Mouse (Mus musculus): Measurements from ENCODE around the gene Msi2. TPM values are rescaled to one million over a fixed set of nuclear protein-coding genes. Genes with fewer than 3 reads are reported as not detected.

Msi2 gene
- polyA plus RNA-seq, 1 experiment from 2014 or later, result 41.0 TPM

GRCm38 (mm10) chr11:88590647-88591046 is 127.7 kb downstream of the Msi2 start:
- ATAC-seq (ENCODE audit: low FRiP score), result no peak
- 0 out of 2 replicates have a peak overlapping the region, but pooled peaks have one; percentile 6 for H3K27ac ChIP-seq
- H3K9me3 ChIP-seq, result no peaks in the 10 kb centered on the region
- H3K9ac ChIP-seq, result no peak overlapping the region
- no peak overlapping the region for H3K4me3 ChIP-seq
- H3K36me3 ChIP-seq, result peaks cover 6% of the 10 kb centered on the region; the same call in 1 of the 2 replicates
- H3K27me3 ChIP-seq, result no peaks in the 10 kb centered on the region
- WGBS, result 79% methylated on average over 5 of the region's 5 CpGs
- no peak overlapping the region for H3K4me2 ChIP-seq
- peaks cover 92% of the 10 kb centered on the region for H3K4me1 ChIP-seq (replicated peaks)

GRCm38 (mm10) chr11:88589641-88590040 is 128.7 kb downstream of the Msi2 start:
- H3K27ac ChIP-seq, result peak overlapping the region; percentile 92
- no peak overlapping the region for H3K4me3 ChIP-seq
- peaks cover 6% of the 10 kb centered on the region; the same call in 1 of the 2 replicates for H3K36me3 ChIP-seq
- no peaks in the 10 kb centered on the region for H3K9me3 ChIP-seq
- no peaks in the 10 kb centered on the region for H3K27me3 ChIP-seq
- H3K4me2 ChIP-seq, result no peak overlapping the region
- peaks cover 92% of the 10 kb centered on the region for H3K4me1 ChIP-seq (replicated peaks)
- 59% methylated on average over 6 of the region's 6 CpGs for WGBS
- no peak overlapping the region for H3K9ac ChIP-seq
- ATAC-seq (ENCODE audit: low FRiP score), result no peak

DNA sequence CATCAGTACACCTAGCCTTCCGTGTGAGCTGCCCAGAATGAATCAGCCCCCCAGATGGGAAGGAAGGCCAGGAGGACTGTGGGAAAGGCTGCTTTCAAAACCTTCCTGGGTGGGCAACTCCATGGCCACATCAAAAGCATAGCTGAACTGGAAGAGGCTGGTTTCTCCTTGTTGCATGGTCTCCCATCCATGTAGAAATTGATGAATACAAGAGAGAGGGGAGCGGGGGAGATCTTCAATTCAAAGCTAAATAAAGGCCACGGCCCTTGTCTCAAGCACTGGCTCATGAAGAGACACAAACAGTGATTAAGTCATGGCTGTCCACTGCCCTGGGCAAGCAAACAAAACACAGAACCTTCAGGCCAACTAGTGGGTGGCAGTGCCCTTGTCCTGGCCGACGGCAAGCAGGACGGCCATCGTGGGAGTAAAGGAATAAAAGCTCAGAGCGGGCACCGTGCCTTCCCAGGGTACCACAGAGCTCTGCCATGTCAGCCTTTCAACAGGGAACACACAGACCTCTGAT is 129.6 kb downstream of the Msi2 start:
- Histone ChIP-seq H3K4me3 (no peak overlapping the region), H3K4me2 (no peak overlapping the region), H3K36me3 (peaks cover 6% of the 10 kb centered on the region; the same call in 1 of the 2 replicates), H3K9me3 (no peaks in the 10 kb centered on the region), H3K27ac (peak overlapping the region; percentile 92), H3K4me1 (replicated peaks) (peaks cover 93% of the 10 kb centered on the region), H3K27me3 (no peaks in the 10 kb centered on the region), H3K9ac (peak overlapping the region; percentile 43; the same call in 1 of the 2 replicates)
- ATAC-seq (ENCODE audit: low FRiP score), result no peak
- 22% methylated on average over 9 of the region's 9 CpGs for WGBS

DNA sequence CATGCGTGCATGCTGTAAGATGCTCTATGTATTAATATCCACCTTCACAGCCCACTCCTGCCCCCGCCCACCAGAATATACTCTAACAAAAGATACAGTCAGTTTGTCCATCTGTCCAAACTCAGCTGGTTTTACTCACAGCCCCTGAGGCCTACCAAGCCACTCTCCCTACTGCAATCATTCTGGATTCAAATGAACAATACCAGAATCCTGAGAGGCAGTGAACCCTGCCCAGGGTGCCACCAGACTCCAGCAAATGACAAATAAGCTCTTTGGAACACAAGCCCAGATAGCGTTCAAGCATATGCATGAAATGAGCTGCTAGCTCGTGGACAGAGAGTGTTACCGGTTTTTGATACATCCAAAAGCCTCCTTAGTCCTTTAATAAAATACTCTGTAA is 130.6 kb downstream of the Msi2 start:
- Histone ChIP-seq H3K9ac (peak overlapping the region; percentile 43), H3K9me3 (no peaks in the 10 kb centered on the region)
- 40% methylated on average over 5 of the region's 5 CpGs for WGBS

GRCm38 (mm10) chr11:88585880-88586279 is 132.4 kb downstream of the Msi2 start:
- peaks cover 100% of the 10 kb centered on the region for H3K4me1 ChIP-seq (replicated peaks)
- H3K4me3 ChIP-seq, result no peak overlapping the region
- WGBS, result 39% methylated on average over 2 of the region's 2 CpGs
- H3K27ac ChIP-seq, result peak overlapping the region; percentile 92
- H3K9ac ChIP-seq, result peak overlapping the region; percentile 62; the same call in 1 of the 2 replicates
- ATAC-seq (ENCODE audit: low FRiP score), result no peak
- H3K36me3 ChIP-seq, result peaks cover 6% of the 10 kb centered on the region; the same call in 1 of the 2 replicates
- no peaks in the 10 kb centered on the region for H3K27me3 ChIP-seq
- H3K4me2 ChIP-seq, result peak overlapping the region; percentile 26
- H3K9me3 ChIP-seq, result no peaks in the 10 kb centered on the region

More for the DNA sequence above, 130.6 kb downstream of the Msi2 start:
- peaks cover 94% of the 10 kb centered on the region for H3K4me1 ChIP-seq (replicated peaks)
- no peaks in the 10 kb centered on the region for H3K27me3 ChIP-seq
- ATAC-seq (ENCODE audit: low FRiP score), result no peak
- no peak overlapping the region for H3K4me3 ChIP-seq
- H3K4me2 ChIP-seq, result no peak overlapping the region
- peak overlapping the region; percentile 92 for H3K27ac ChIP-seq
- H3K36me3 ChIP-seq, result peaks cover 6% of the 10 kb centered on the region; the same call in 1 of the 2 replicates

GRCm38 (mm10) chr11:88585171-88585632 is 133.1 kb downstream of the Msi2 start:
- Histone ChIP-seq H3K9me3 (no peaks in the 10 kb centered on the region), H3K27me3 (no peaks in the 10 kb centered on the region), H3K4me1 (replicated peaks) (peaks cover 95% of the 10 kb centered on the region), H3K4me2 (peak overlapping the region; percentile 26), H3K36me3 (peaks cover 6% of the 10 kb centered on the region; the same call in 1 of the 2 replicates), H3K4me3 (no peak overlapping the region), H3K9ac (peak overlapping the region; percentile 62; the same call in 1 of the 2 replicates), H3K27ac (peak overlapping the region; percentile 92)
- peak; percentile 67 for ATAC-seq (ENCODE audit: low FRiP score)
- WGBS, result 11% methylated on average over 10 of the region's 10 CpGs

GRCm38 (mm10) chr11:88583866-88584265 is 134.4 kb downstream of the Msi2 start:
- H3K4me1 ChIP-seq (replicated peaks), result peaks cover 91% of the 10 kb centered on the region
- H3K27ac ChIP-seq, result peak overlapping the region; percentile 92
- H3K27me3 ChIP-seq, result no peaks in the 10 kb centered on the region
- no peak overlapping the region for H3K4me3 ChIP-seq
- no peaks in the 10 kb centered on the region for H3K9me3 ChIP-seq
- 5% methylated on average over 6 of the region's 6 CpGs for WGBS
- no peak for ATAC-seq (ENCODE audit: low FRiP score)
- H3K9ac ChIP-seq, result peak overlapping the region; percentile 64
- no peaks in the 10 kb centered on the region for H3K36me3 ChIP-seq
- H3K4me2 ChIP-seq, result no peak overlapping the region; the same call in 1 of the 2 replicates

- Histone ChIP-seq H3K9ac (peak overlapping the region; percentile 64), H3K4me1 (replicated peaks) (peaks cover 91% of the 10 kb centered on the region), H3K9me3 (no peaks in the 10 kb centered on the region), H3K27me3 (no peaks in the 10 kb centered on the region), H3K27ac (peak overlapping the region; percentile 92), H3K4me2 (peak overlapping the region; percentile 41), H3K36me3 (no peaks in the 10 kb centered on the region), H3K4me3 (no peak overlapping the region)
- ATAC-seq (ENCODE audit: low FRiP score), result peak; percentile 65
- 2% methylated on average over 8 of the region's 8 CpGs for WGBS
These were observed 135.0 kb downstream of the Msi2 start for GRCm38 (mm10) chr11:88583259-88583833.

- H3K9me3 ChIP-seq, result no peaks in the 10 kb centered on the region
- peaks cover 91% of the 10 kb centered on the region for H3K4me1 ChIP-seq (replicated peaks)
- H3K36me3 ChIP-seq, result no peaks in the 10 kb centered on the region
- 4% methylated on average over 7 of the region's 7 CpGs for WGBS
- no peak for ATAC-seq (ENCODE audit: low FRiP score)
- peak overlapping the region; percentile 92 for H3K27ac ChIP-seq
- no peak overlapping the region for H3K4me3 ChIP-seq
- peak overlapping the region; percentile 64 for H3K9ac ChIP-seq
- no peaks in the 10 kb centered on the region for H3K27me3 ChIP-seq
- peak overlapping the region; percentile 41 for H3K4me2 ChIP-seq
These were observed 135.5 kb downstream of the Msi2 start for GRCm38 (mm10) chr11:88582781-88583180.

- 8% methylated on average over 13 of the region's 13 CpGs for WGBS
- no peak overlapping the region for H3K4me3 ChIP-seq
- H3K4me2 ChIP-seq, result peak overlapping the region; percentile 41
- H3K36me3 ChIP-seq, result no peaks in the 10 kb centered on the region
- H3K4me1 ChIP-seq (replicated peaks), result peaks cover 91% of the 10 kb centered on the region
- no peaks in the 10 kb centered on the region for H3K27me3 ChIP-seq
- H3K9me3 ChIP-seq, result no peaks in the 10 kb centered on the region
- ATAC-seq (ENCODE audit: low FRiP score), result no peak
- H3K27ac ChIP-seq, result peak overlapping the region; percentile 92
- H3K9ac ChIP-seq, result peak overlapping the region; percentile 64
These were observed 136.1 kb downstream of the Msi2 start for GRCm38 (mm10) chr11:88582021-88582707.

DNA sequence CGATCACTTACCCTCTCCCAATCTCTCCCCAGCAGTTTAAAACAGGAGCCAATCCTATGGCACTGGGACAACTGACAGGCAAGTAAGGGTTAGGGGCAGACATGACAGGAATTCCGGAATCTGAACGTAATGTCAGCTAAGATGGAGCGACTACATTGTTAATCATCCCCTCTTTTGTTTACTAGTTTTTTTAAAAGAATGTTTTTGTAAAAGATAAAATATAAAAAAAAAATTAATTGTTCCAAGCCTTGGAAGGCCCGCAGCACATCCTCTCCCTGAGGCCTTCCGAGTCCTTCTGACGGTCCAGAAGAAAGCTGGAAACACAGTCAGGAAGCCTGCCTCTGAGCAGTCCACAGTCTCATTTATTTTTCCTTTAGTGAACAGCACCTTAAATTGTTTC is 136.9 kb downstream of the Msi2 start:
- H3K9ac ChIP-seq, result 0 out of 2 replicates have a peak overlapping the region, but pooled peaks have one; percentile 10
- no peak overlapping the region for H3K4me3 ChIP-seq
- ATAC-seq (ENCODE audit: low FRiP score), result no peak
- no peak overlapping the region for H3K4me2 ChIP-seq
- H3K27me3 ChIP-seq, result no peaks in the 10 kb centered on the region
- peaks cover 91% of the 10 kb centered on the region for H3K4me1 ChIP-seq (replicated peaks)
- H3K36me3 ChIP-seq, result no peaks in the 10 kb centered on the region
- no peaks in the 10 kb centered on the region for H3K9me3 ChIP-seq
- peak overlapping the region; percentile 92 for H3K27ac ChIP-seq
- 52% methylated on average over 7 of the region's 7 CpGs for WGBS

- H3K4me2 ChIP-seq, result no peak overlapping the region
- no peaks in the 10 kb centered on the region for H3K9me3 ChIP-seq
- H3K9ac ChIP-seq, result no peak overlapping the region
- 83% methylated on average over 2 of the region's 2 CpGs for WGBS
- no peaks in the 10 kb centered on the region for H3K27me3 ChIP-seq
- no peak overlapping the region for H3K4me3 ChIP-seq
- H3K4me1 ChIP-seq (replicated peaks), result peaks cover 91% of the 10 kb centered on the region
- ATAC-seq (ENCODE audit: low FRiP score), result no peak
- no peaks in the 10 kb centered on the region for H3K36me3 ChIP-seq
- peak overlapping the region; percentile 52; the same call in 1 of the 2 replicates for H3K27ac ChIP-seq
These were observed 139.6 kb downstream of the Msi2 start for GRCm38 (mm10) chr11:88578700-88579099.
